Mouse (Mus musculus) forebrain, embryonic 14.5 days (tissue): Measurements from ENCODE around the gene Apoa1. TPM values are rescaled to one million over a fixed set of nuclear protein-coding genes. Genes with fewer than 3 reads are reported as not detected.

Source experiments
- ATAC-seq: fragments of 200-750 bp; cut with Nextera tagmentation; 2 replicates; pipeline ENCODE4 v1.8.0; 2017; ENCODE audit warnings: mild to moderate bottlenecking, moderate library complexity
- DNase-seq: peaks from one replicate; pipeline ENCODE4 v3.0.0-alpha.2; 2015; ENCODE audit warnings: low spot score
- H3K27ac ChIP-seq: fragments of 300-500 bp; sonication (generic); 2 replicates; pipeline ENCODE4 v1.5.1; 2014; ENCODE audit warnings: low read depth, mild to moderate bottlenecking, control low read depth, low read length, moderate library complexity
- H3K27me3 ChIP-seq: fragments of 300-500 bp; sonication (generic); replicated peaks from 2 replicates; pipeline ENCODE4 v1.6.1; 2014; ENCODE audit warnings: low read length, control low read depth, mixed read lengths; ENCODE audit not compliant: control insufficient read depth, insufficient read depth
- H3K36me3 ChIP-seq: fragments of 300-500 bp; sonication (generic); 2 replicates; pipeline ENCODE4 v1.6.1; 2014; ENCODE audit warnings: low read length, control low read depth; ENCODE audit not compliant: control insufficient read depth, insufficient read depth
- H3K4me1 ChIP-seq: fragments of 300-500 bp; sonication (generic); 2 replicates; pipeline ENCODE4 v1.6.1; 2014; ENCODE audit warnings: antibody characterized with exemption, low read length, control low read depth; ENCODE audit not compliant: control insufficient read depth, insufficient read depth
- H3K4me2 ChIP-seq: fragments of 300-500 bp; sonication (generic); 2 replicates; pipeline ENCODE4 v1.6.1; 2014; ENCODE audit warnings: mild to moderate bottlenecking, control low read depth, low read length
- H3K4me3 ChIP-seq: fragments of 300-500 bp; sonication (generic); 2 replicates; pipeline ENCODE4 v1.5.1; 2014; ENCODE audit warnings: low read depth, low read length, control low read depth
- H3K9ac ChIP-seq: fragments of 300-500 bp; sonication (generic); 2 replicates; pipeline ENCODE4 v1.6.1; 2014; ENCODE audit warnings: mild to moderate bottlenecking, low read length, control low read depth, moderate library complexity
- H3K9me3 ChIP-seq: fragments of 300-500 bp; sonication (generic); replicated peaks from 2 replicates; pipeline ENCODE4 v1.6.1; 2016; ENCODE audit warnings: low read length, control low read depth, mixed read lengths; ENCODE audit not compliant: control insufficient read depth
- WGBS: fragments of 180-500 bp; shearing (Covaris S2); extraction: QIAGEN DNeasy Blood & Tissue Kit; methylation state at CpG from one replicate; pipeline ENCODE4 v1.1.7; 2014; 5-methylcytosine and 5-hydroxymethylcytosine counted together
- polyA plus RNA-seq: library from polyadenylated mRNA; unstranded; fragments of >200 nt; fragmentation: Nextera tagmentation; extraction: Ambion mirVana; gene quantifications from 2 replicates; pipeline ENCODE4 v1.2.1, GENCODE M21; 2014

Gene Apoa1
- polyA plus RNA-seq, 1 experiment from 2014 or later = 1.6 TPM

DNA sequence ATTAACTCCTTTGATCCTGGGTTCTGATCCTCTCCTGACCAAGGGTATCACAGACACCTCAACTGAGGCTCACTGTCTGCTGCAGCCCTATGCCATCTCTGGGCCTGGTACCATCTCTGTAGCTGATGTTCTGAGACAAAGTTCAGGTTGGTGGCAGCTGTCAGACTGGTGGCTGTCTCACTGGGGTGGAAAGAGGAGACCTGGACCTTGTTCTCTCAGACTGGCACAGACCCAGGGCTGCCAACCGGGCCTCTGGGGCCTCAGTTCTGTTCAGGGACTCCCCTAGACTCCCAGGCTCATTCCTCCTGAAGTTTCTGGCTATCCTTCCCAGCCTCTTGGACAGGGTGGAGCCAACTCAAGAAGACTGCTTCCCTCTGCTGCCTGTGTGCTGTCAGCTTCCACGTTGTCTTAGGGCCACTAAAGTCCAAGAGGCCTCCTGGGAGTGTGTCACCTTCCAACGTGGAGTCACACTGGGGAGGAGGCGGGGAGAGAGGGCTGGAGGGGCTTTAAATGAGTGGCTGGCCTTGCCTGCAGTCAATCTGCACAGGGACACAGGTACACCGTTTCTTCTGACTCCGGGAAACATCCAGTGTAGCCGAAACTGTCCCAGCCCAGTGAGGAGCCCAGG, 12.3 kb downstream of the Apoa1 start, which contains the start of gene Apoa4:
Gene Apoa4 (plus strand): TSS at position 171 of the 628 bp plus-strand sequence.
- ATAC-seq (no peak), DNase-seq (no peak)
- Histone ChIP-seq H3K4me1 (no peaks in the 10 kb centered on the region), H3K4me3 (no peak within 1 kb of the TSS), H3K27me3 (no peaks in the 10 kb centered on the region), H3K9me3 (no peaks in the 10 kb centered on the region), H3K9ac (no peak within 1 kb of the TSS), H3K27ac (no peak within 1 kb of the TSS), H3K4me2 (no peak within 1 kb of the TSS), H3K36me3 (no peaks in the 10 kb centered on the region)
- 67% methylated on average over 7 of the region's 7 CpGs for WGBS

GRCm38 (mm10) chr9:46241818-46242217, 13.4 kb downstream of the Apoa1 start:
- Histone ChIP-seq H3K9ac (no peak overlapping the region), H3K9me3 (no peaks in the 10 kb centered on the region), H3K4me2 (no peak overlapping the region), H3K4me3 (no peak overlapping the region), H3K4me1 (no peaks in the 10 kb centered on the region), H3K27ac (no peak overlapping the region), H3K27me3 (no peaks in the 10 kb centered on the region), H3K36me3 (no peaks in the 10 kb centered on the region)
- DNase-seq (no peak), ATAC-seq (no peak)
- 84% methylated on average over 2 of the region's 2 CpGs for WGBS

DNA sequence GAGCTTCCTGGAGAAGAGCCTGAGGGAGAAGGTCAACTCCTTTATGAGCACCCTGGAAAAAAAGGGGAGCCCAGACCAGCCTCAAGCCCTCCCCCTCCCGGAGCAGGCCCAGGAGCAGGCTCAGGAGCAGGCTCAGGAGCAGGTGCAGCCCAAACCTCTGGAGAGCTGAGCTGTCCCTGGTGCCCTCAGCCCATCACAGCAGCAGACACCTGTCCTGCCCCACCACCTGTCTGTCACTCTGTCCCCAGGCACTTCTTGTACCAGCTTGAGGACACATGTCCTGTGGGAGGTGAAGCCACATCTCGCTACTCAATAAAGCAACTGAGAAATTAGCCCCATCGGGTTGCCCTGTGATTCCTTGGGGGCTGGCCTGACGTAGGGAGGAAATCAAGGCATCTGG, 14.7 kb downstream of the Apoa1 start:
- ATAC-seq = no peak

GRCm38 (mm10) chr9:46243584-46243983, 15.2 kb downstream of the Apoa1 start:
- DNase-seq (no peak), ATAC-seq (no peak)
- Histone ChIP-seq H3K4me3 (no peak overlapping the region), H3K9ac (no peak overlapping the region), H3K27ac (no peak overlapping the region), H3K27me3 (no peaks in the 10 kb centered on the region), H3K9me3 (no peaks in the 10 kb centered on the region), H3K4me1 (no peaks in the 10 kb centered on the region), H3K36me3 (no peaks in the 10 kb centered on the region), H3K4me2 (no peak overlapping the region)
- WGBS = 37% methylated on average over 8 of the region's 8 CpGs

More for the DNA sequence above, 14.7 kb downstream of the Apoa1 start:
- Histone ChIP-seq H3K4me2 (no peak overlapping the region), H3K4me1 (no peaks in the 10 kb centered on the region), H3K9me3 (no peaks in the 10 kb centered on the region), H3K27me3 (no peaks in the 10 kb centered on the region), H3K36me3 (no peaks in the 10 kb centered on the region), H3K4me3 (no peak overlapping the region), H3K27ac (no peak overlapping the region), H3K9ac (no peak overlapping the region)
- no peak for DNase-seq
- 66% methylated on average over 4 of the region's 4 CpGs for WGBS

DNA sequence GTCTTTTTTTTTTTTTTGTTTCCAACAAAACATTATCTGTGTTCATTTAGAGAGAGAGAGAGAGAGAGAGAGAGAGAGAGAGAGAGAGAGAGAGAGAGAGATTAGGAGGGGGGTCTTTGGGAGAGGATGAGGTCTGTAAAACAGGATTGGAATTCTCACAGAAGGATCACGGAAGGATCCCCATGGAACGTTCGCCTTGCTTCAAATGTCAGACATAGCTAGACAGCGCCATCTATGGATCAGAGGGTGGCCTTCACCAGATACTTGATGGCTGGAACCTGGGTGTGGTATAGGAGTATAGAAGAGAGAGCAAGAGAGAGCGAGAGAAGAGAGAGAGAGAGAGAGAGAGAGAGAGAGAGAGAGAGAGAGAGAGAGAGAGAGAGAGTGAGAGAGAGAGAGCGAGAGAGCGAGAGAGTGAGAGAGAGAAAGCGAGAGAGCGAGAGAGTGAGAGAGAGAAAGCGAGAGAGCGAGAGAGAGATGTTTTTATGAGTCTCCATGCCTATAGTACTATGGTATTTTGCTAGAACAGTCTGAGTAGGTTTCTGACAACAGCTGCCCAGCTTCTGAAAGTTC, 18.5 kb downstream of the Apoa1 start:
- DNase-seq (peak; percentile 94), ATAC-seq (peak; percentile 77)
- no peaks in the 10 kb centered on the region for H3K4me1 ChIP-seq
- H3K9ac ChIP-seq = no peak overlapping the region
- no peaks in the 10 kb centered on the region for H3K9me3 ChIP-seq
- no peak overlapping the region for H3K27ac ChIP-seq
- no peak overlapping the region for H3K4me3 ChIP-seq
- H3K27me3 ChIP-seq = no peaks in the 10 kb centered on the region
- H3K4me2 ChIP-seq = no peak overlapping the region
- 25% methylated on average over 11 of the region's 11 CpGs for WGBS
- no peaks in the 10 kb centered on the region for H3K36me3 ChIP-seq

DNA sequence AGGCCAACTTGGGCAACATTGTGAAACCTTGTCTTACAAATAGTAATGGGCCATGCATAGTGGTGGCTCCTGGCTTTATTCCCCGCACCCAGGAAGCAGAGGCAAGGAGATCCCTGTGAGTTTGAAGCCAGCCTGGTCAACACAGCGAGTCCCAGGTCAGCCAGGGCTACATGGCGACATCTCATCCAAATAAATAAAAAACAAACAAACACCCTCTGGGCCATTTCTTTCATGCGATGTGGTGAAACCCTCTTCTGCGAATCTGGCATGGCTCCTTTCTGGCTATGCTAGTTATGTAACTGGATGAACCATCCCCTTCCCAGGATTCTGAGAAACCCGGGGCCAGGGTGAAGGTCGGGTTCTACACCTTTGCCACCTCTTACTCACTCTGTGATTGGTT, 27.8 kb downstream of the Apoa1 start:
- H3K9ac ChIP-seq = no peak overlapping the region
- no peak for DNase-seq
- H3K4me1 ChIP-seq = no peaks in the 10 kb centered on the region
- H3K4me3 ChIP-seq = no peak overlapping the region
- WGBS = 91% methylated on average over 7 of the region's 7 CpGs
- H3K27me3 ChIP-seq = no peaks in the 10 kb centered on the region
- no peak for ATAC-seq
- H3K4me2 ChIP-seq = no peak overlapping the region
- H3K27ac ChIP-seq = no peak overlapping the region
- no peaks in the 10 kb centered on the region for H3K9me3 ChIP-seq
- no peaks in the 10 kb centered on the region for H3K36me3 ChIP-seq

DNA sequence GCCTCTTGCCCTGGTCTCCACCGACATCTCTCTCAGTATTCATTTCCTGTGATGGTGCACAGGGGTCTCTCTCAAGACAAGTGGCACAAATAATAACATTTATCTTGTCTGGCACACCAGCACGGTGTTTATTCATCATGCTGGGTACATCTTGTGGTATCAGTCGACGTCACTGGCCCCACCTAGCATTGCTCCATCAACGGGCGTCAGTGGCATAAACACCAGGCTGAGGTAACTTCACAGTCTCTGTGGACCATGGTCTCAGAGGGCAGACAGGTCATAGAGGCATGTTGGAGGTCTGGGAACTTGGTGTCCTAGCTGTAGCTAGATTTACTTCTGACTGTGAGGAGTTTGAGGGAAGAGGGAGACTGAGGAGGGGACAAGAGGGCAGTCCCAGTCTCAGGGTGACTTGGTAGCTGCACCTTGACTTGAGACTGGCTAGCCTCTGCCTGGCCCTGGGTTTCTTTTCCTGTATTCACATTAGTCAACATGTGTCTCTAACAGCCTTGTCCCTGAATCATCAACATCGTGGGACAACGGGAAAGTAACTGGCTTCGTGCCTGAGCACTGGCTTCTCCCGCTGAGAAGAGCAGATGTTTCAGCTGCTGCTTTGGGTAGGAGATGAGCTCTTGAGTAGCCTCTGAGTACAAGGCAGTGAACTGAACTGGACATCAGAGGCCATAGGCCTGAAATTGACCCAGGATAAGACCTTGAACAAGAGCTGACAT, 28.4 kb downstream of the Apoa1 start:
- H3K27ac ChIP-seq = no peak overlapping the region
- H3K27me3 ChIP-seq = no peaks in the 10 kb centered on the region
- no peaks in the 10 kb centered on the region for H3K4me1 ChIP-seq
- 89% methylated on average over 10 of the region's 10 CpGs for WGBS
- H3K4me2 ChIP-seq = no peak overlapping the region
- H3K9ac ChIP-seq = no peak overlapping the region
- ATAC-seq (no peak), DNase-seq (no peak)
- H3K9me3 ChIP-seq = no peaks in the 10 kb centered on the region
- H3K36me3 ChIP-seq = no peaks in the 10 kb centered on the region
- no peak overlapping the region for H3K4me3 ChIP-seq

- no peaks in the 10 kb centered on the region for H3K4me1 ChIP-seq
- H3K36me3 ChIP-seq = no peaks in the 10 kb centered on the region
- 90% methylated on average over 3 of the region's 3 CpGs for WGBS
- H3K9ac ChIP-seq = no peak overlapping the region
- DNase-seq = no peak
- H3K27ac ChIP-seq = no peak overlapping the region
- ATAC-seq = no peak
- H3K27me3 ChIP-seq = no peaks in the 10 kb centered on the region
- no peaks in the 10 kb centered on the region for H3K9me3 ChIP-seq
- H3K4me3 ChIP-seq = no peak overlapping the region
- H3K4me2 ChIP-seq = no peak overlapping the region
Measured at GRCm38 (mm10) chr9:46257546-46257945, 29.2 kb downstream of the Apoa1 start.

DNA sequence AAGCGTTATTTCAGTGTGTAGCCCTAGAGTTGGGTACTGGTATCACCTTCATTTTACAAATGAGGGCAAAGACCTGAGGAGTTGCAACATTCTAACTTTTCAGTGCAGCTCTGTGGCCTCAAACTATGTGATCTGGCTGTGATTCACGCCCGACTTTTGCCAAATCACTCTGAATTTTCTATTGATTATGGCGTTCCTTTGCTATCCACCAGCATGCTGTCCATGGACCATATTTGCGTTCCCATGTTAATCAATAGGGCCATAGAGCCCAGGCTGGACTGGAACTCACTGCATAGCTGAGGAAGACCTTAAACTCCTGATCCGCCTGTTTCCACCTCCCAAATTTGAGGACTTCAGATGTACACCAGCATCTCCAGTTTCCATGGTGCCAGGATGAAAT, 30.7 kb downstream of the Apoa1 start:
- 91% methylated on average over 6 of the region's 6 CpGs for WGBS
- H3K9me3 ChIP-seq = no peaks in the 10 kb centered on the region
- no peaks in the 10 kb centered on the region for H3K36me3 ChIP-seq
- DNase-seq (no peak), ATAC-seq (no peak)
- no peak overlapping the region for H3K27ac ChIP-seq
- H3K4me1 ChIP-seq = no peaks in the 10 kb centered on the region
- H3K9ac ChIP-seq = no peak overlapping the region
- no peak overlapping the region for H3K4me3 ChIP-seq
- no peak overlapping the region for H3K4me2 ChIP-seq
- H3K27me3 ChIP-seq = no peaks in the 10 kb centered on the region
